Mouse (Mus musculus): ENCODE results near the gene Dhrs4.

The Dhrs4 gene

DNA sequence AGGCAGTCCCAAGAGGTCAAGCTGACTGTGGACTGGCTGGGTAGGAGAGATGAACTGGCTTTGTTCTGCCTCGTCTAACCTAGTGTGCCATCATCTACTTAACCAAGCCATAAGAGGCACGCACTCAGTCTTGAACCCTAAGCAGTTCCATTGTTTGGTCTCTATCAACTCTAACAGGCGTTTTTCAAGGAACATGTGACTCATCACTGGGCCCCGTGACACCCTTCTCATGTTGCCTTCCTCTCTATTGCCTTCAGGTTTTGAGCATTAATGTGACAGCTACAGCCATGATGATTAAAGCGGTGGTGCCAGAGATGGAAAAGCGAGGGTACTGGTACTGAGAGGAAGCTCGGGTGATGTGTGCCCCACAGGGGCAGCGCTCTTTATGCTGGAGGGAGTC, 8.3 kb downstream of the Dhrs4 start:
- no peak for DNase-seq (ENCODE audit: low spot score in 2 of 2)

DNA sequence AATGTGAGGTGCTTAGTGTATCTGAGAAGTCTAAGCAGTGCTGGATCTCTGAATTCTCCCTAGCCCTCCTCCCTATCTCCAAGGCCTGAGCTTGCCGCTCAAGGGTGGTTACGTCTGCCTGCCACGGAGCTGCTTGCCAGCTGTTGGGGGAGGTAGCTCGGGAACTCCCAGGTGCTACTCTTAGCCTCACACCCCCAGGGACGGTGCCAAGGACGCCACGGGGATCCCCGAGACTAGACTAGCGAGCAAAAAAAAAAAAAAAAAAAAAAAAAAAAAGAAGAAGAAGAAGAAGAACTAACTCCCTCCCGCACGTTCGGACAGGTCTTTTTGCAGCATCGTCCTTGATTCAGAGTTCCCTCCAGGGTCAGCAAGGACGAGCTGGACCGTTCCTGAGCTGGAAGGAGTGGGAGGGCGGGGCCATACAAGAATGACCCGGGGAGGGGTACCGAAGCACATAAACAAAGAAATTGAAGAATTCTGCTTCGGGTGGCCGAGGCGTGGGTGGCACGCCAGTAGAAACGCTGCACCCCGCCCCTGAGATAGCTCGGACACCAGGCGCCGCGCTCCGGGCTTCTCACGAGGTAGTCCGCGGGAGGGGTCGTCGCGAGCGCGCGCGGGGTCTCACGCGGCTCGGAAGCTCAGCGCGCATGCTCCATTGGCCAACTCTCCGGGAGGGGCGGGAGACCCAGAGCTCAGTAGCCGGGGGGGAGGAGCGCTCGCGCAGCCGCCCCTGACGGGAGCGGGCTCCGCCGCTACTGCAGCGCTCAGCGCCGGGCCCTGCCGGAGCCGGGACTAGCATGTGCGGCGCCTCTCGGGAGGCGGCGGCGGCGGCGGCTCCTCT, 12.0 kb downstream of the Dhrs4 start, which contains the start of gene Carmil3:
Carmil3 (plus strand) TSS at position 291 of the 841 bp plus-strand sequence.
- peak; percentile 71 to 86 for DNase-seq (ENCODE audit: low spot score in 2 of 2)

DNA sequence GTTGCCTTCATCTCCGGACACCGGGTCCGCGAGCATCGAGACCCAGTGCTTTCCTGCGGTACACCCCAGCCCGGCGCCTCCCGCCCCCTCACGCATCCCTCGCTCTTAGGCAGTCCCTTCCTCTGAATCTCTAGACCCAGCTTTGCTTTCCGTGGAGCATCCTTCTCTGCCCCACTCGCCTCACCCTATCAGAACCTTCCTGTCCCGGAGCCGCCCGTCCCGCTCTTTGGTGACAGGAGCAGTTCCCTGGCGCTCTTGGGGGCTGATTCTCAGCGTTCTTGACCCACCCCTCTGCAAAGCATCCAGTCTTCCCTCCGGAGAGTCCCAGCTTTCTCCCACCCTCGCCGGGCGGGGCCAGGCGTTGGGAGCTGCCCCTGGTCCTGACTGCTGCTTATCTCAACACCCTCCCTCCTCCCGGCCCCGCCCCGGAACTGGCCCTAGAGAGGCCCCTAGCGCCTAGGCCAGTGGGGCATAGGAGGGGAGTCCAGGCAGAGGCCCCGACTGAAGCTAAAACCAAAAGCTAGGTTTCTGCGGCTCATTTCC, 12.8 kb downstream of the Dhrs4 start:
- peak in 1 of 2 experiments; percentile 59 for DNase-seq (ENCODE audit: low spot score in 2 of 2)

- no peak for DNase-seq (ENCODE audit: low spot score in 2 of 2)
These were observed 13.5 kb downstream of the Dhrs4 start for GRCm38 (mm10) chr14:55492103-55492502.

GRCm38 (mm10) chr14:55495509-55496240, 17.1 kb downstream of the Dhrs4 start:
- no peak for DNase-seq (ENCODE audit: low spot score in 2 of 2)

DNA sequence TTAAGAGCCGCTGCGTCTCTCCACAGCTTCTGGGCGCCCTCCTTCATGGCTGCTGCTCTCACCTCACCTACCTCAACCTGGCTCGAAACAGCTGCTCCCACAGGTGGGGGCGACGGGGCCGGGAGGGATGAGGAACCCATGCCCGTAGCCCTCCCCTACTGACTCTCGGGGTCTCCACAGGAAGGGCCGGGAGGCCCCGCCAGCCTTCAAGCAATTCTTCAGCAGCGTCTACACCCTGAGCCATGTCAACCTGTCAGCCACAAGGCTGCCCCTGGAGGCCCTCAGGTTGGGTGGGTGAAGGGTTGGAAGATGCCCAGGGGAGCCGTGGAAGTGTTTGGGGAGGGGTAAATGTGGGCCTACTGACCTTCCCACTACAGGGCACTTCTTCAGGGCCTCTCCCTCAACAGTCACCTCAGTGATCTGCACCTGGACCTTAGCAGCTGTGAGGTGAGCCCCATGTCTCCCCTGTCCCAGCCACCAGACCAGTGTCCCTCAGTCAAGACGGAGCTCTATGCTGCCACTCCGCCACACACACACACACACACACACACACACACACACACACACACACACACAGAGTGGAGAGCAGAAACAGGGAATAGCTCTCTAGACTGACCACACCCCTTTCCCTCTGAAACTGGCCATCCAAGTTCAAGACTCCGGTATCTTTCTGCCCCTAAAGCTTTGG, 18.3 kb downstream of the Dhrs4 start:
- no peak for DNase-seq (ENCODE audit: low spot score in 2 of 2)

DNA sequence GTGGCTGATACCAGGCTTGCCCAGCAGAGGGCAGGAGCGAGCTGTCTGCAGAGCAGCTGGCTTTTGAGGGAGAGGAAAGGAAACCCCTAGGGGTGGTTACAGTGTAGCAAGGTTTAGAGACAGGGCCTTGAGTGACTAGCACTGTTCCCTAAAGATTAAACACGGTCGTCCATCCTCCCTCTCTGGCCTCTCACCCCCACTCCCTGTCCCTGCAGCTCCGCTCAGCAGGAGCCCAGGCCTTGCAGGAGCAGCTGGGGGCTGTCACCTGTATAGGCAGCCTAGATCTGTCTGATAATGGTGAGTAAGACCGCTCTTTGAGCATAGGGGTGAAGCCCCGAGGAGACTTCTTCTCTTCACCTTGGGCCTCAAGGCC, 18.9 kb downstream of the Dhrs4 start:
- peak; percentile 91 to 96 for DNase-seq (ENCODE audit: low spot score in 2 of 2)

DNA sequence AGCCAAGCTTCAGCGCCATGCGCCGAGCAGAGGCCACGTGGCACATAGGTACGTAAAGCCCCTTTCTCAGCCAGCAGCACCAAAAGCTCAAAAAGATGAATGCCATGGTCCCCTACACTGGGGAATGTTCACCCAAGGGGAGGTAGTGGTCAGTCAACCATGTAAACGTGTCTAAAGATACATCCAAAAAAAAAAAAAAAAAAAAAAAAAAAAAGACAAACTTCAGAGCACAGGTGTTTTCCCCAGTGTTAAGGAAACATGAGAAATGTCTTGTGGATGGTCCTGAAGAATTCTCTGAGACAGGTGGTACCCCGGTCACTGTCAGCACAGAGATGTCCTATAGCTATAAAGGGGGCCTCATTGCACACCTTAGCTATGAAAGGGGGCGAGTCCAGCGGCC, 27.1 kb downstream of the Dhrs4 start:
- DNase-seq (ENCODE audit: low spot score in 2 of 2), result no peak

DNA sequence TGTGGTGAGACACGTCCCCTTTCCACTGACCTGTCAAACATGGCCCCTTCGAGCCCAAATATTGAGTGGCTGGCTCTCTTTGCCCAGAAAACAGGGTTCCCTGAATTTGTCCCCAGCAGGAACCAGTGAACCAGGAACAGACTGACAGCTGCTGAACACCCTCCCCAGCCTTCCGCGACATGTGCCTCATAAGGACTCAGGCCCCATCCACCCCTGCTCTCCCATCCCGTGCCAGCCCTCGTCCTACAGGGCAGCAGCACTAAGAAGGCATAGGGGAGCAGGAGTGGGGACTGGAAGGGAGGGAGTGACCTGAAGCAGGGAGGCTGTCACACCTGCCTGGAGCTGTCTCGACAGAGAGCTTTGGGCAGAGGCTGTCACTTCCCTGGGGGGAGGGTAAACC, 29.2 kb downstream of the Dhrs4 start:
- no peak for DNase-seq (ENCODE audit: low spot score in 2 of 2)

DNA sequence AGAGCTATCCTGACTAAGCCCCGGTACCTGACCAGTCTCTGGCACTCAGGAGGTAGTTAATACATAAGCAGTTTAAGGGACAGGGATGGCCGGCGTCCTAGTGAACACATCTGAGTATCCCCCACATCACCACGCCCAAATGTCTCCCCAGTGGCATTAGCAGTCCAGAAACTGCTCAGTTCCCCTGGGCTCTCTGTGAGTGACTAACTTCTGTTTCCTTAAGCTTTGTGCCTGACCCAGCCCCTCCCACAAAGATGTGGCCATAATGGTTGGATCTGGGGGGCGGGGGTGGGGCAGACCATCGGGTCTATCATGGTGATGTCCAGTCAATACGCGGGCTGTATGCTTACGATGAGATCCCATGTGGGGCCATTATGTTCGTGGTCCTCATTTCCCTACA, 31.0 kb downstream of the Dhrs4 start:
- DNase-seq (ENCODE audit: low spot score in 2 of 2), result no peak

GRCm38 (mm10) chr14:55510125-55510731, 31.7 kb downstream of the Dhrs4 start, which contains the start of gene Cpne6:
Cpne6 (plus strand) TSS chr14:55510445.
- no peak for DNase-seq (ENCODE audit: low spot score in 2 of 2)

- no peak for DNase-seq (ENCODE audit: low spot score in 2 of 2)
These were observed 32.5 kb downstream of the Dhrs4 start for GRCm38 (mm10) chr14:55511037-55511436.

DNA sequence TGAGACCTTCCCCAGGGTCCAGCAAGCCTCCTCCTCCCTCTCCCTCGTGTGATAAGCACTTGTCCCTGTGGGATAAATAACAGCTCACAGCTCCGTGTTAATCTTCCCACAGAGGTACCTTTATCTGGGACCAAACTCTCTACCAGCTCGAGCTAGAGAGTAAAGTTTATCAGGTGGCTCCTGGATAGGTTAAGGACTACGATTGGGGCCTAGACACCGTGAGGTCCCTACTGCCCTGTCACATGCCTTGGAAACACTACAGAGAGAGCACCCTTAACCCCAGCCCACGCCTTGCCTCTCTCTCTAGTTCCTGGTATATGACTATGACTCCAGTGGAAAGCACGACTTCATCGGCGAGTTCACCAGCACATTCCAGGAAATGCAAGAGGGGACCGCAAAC, 35.4 kb downstream of the Dhrs4 start:
- no peak for DNase-seq (ENCODE audit: low spot score in 2 of 2)

DNA sequence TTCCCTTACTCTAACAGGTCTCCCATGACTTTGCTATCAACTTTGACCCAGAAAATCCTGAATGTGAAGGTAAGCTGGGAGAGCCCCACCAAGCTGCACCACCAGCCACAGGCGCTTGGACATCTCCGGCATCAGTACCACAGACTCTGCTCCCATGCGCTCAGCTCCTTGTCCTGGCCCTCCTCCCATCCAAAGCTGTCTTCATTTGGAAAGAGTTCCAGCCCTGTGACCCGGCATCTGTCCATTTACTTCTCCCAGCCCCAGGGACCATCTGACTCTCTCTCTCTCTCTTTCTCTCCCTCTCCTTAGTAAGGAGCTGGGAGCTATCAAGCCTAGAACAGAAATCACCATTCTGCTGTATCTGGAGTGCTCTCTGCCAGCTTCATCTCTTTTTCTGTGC, 37.3 kb downstream of the Dhrs4 start:
- no peak for DNase-seq (ENCODE audit: low spot score in 2 of 2)

- peak in 1 of 2 experiments; percentile 60 for DNase-seq (ENCODE audit: low spot score in 2 of 2)
These were observed 40.3 kb downstream of the Dhrs4 start for GRCm38 (mm10) chr14:55518897-55519296.

- DNase-seq (ENCODE audit: low spot score in 2 of 2), result no peak
These were observed 41.0 kb downstream of the Dhrs4 start for GRCm38 (mm10) chr14:55519604-55520003.

GRCm38 (mm10) chr14:55520451-55521361, 42.1 kb downstream of the Dhrs4 start:
- peak in 1 of 2 experiments; percentile 68 for DNase-seq (ENCODE audit: low spot score in 2 of 2)

GRCm38 (mm10) chr14:55524062-55524461, 45.5 kb downstream of the Dhrs4 start:
- DNase-seq (ENCODE audit: low spot score in 2 of 2), result no peak

DNA sequence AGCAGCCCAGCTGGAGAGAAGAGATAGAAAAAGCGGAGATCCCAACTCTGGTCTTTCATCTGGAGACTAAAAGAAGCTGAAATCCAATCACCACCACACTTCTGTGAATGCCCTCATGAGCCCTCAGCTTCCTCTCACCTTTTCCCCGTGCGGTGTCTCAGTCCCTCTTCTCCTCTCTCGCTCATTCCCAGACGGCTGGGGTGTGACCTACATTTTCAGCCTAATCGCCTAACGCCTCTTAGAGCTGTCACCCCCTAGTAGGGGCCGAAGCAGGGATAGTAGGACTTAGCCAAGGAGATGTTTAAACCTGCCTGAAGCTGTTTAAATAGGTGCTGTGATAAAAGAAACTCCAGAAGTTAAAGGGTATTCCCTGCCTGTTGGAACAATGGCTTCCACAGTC, 46.2 kb downstream of the Dhrs4 start, which contains the start of gene Nrl:
Nrl (minus strand) TSS at position 197 of the 400 bp plus-strand sequence.
- no peak for DNase-seq (ENCODE audit: low spot score in 2 of 2)

- no peak for DNase-seq (ENCODE audit: low spot score in 2 of 2)
These were observed 48.1 kb downstream of the Dhrs4 start for GRCm38 (mm10) chr14:55526674-55527073.
